Mouse (Mus musculus) kidney, adult 2 months (tissue): ENCODE measurements around the gene Msh2.

Experiments
- CTCF ChIP-seq: fragments of 200-500 bp; conservative IDR thresholded peaks from 2 replicates; pipeline ENCODE4 v1.5.1; 2011; ENCODE audit warnings: low read depth, mild to moderate bottlenecking, control low read depth, low read length, moderate library complexity, mixed read lengths; ENCODE audit not compliant: insufficient read depth, insufficient read length
- POLR2A ChIP-seq: fragments of 200-500 bp; IDR thresholded peaks from one replicate; pipeline ENCODE4 v1.6.1; 2011; ENCODE audit warnings: low read depth, low read length, control low read depth

DNA sequence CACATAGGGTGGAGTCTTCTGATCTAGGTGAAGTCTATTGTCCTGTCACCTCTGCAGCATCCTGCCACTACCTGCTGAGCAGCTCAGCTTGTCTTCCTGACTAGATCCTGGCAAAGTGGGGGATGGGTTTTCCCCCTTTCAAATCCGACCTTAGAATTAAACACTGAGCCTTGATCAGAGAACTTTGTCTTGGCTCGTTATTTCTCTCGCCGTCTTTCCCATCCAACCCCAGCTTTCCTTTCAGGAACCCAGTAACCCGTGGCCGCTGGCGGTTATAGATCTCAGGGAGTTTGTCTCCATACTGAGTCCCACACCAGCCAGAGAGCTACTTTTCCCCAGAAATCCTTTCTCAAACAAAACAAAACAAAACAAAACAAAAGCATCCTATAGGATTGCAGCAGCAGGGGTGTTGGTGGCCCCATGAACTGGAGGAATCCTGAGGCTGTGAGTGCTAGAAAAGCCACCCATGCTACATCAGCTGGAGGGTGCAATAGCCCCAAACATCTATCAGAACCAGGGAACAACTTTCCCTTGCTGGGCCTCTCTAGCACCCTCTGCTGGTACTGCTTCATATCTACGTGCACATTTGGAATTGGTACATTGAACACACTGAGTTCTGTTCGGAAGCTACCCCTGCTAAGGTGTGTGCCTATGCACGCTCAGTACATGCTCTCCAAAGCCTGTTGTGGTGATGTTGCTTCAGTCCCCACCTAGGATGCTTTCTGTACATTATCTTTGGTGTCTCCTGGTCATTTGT lies 6.9 kb upstream of the Msh2 start:
- TF ChIP-seq POLR2A (no peak), CTCF (peak; percentile 83)
